Mouse (Mus musculus) thymus, adult 2 months (tissue): ENCODE measurements around the gene Ntmt1. TPM values are rescaled to one million over a fixed set of nuclear protein-coding genes. Genes with fewer than 3 reads are reported as not detected.

Source experiments
- DNase-seq: peaks from one replicate; pipeline ENCODE4 v3.0.0; 2021
- H3K27ac ChIP-seq: fragments of 200-500 bp; 2 replicates; pipeline ENCODE4 v1.5.1; 2012; ENCODE audit warnings: low read length, control low read depth; ENCODE audit not compliant: control insufficient read depth, insufficient read depth
- H3K27me3 ChIP-seq: fragments of 200-500 bp; 2 replicates; pipeline ENCODE4 v1.6.1; 2012; ENCODE audit warnings: mild to moderate bottlenecking, low read length, moderate library complexity, mixed read lengths; ENCODE audit not compliant: control insufficient read depth, insufficient read depth
- H3K36me3 ChIP-seq: fragments of 200-500 bp; 2 replicates; pipeline ENCODE4 v1.6.1; 2012; ENCODE audit warnings: mild to moderate bottlenecking, low read length, moderate library complexity; ENCODE audit not compliant: control insufficient read depth, insufficient read depth
- H3K4me1 ChIP-seq: fragments of 200-500 bp; replicated peaks from 2 replicates; pipeline ENCODE4 v1.6.1; 2012; ENCODE audit warnings: low read length; ENCODE audit not compliant: control insufficient read depth, insufficient read depth
- H3K4me3 ChIP-seq: fragments of 200-500 bp; 2 replicates; pipeline ENCODE4 v1.5.1; 2012; ENCODE audit warnings: mild to moderate bottlenecking, low read length, control low read depth, moderate library complexity; ENCODE audit not compliant: control insufficient read depth, insufficient read depth
- CTCF ChIP-seq: fragments of 200-500 bp; IDR thresholded peaks from 2 replicates; pipeline ENCODE4 v1.5.1; 2012; ENCODE audit warnings: mild to moderate bottlenecking, control low read depth, low read length, moderate library complexity, borderline replicate concordance; ENCODE audit not compliant: control insufficient read depth, poor library complexity, insufficient read depth; ENCODE audit errors: extremely low read depth
- POLR2A ChIP-seq: fragments of 200-500 bp; IDR thresholded peaks from 2 replicates; pipeline ENCODE4 v1.6.1; 2012; ENCODE audit warnings: mild to moderate bottlenecking, low read length, control low read depth, moderate library complexity; ENCODE audit not compliant: control insufficient read depth, poor library complexity, insufficient read depth; ENCODE audit errors: extremely low read depth
- WGBS: fragments of 180-500 bp; shearing (Covaris S2); methylation state at CpG from one replicate; pipeline ENCODE4 v1.1.7; 2018; 5-methylcytosine and 5-hydroxymethylcytosine counted together
- polyA plus RNA-seq: library from polyadenylated mRNA; depleted of rRNA; stranded (reverse); fragments of >200 nt; gene quantifications from 2 replicates; pipeline ENCODE4 v1.2.3, GENCODE M21; 2012

Gene Ntmt1
- polyA plus RNA-seq, 1 experiment: 33.9 TPM

- DNase-seq: no peak
- no peak overlapping the region for H3K4me3 ChIP-seq
- H3K4me1 ChIP-seq: peaks cover 10% of the 10 kb centered on the region; the same call in 1 of the 2 replicates
- TF ChIP-seq POLR2A (no peak), CTCF (no peak)
- H3K27ac ChIP-seq: no peak overlapping the region
- H3K36me3 ChIP-seq: no peaks in the 10 kb centered on the region
- H3K27me3 ChIP-seq: peaks cover 17% of the 10 kb centered on the region; the same call in 1 of the 2 replicates
- 40% methylated on average over 15 of the region's 15 CpGs for WGBS
Measured at GRCm38 (mm10) chr2:30772581-30773312, 34.9 kb upstream of the Ntmt1 start.

GRCm38 (mm10) chr2:30773313-30774005 lies 34.2 kb upstream of the Ntmt1 start:
- 84% methylated on average over 8 of the region's 8 CpGs for WGBS
- no peak for TF ChIP-seq CTCF
- no peak for TF ChIP-seq POLR2A
- H3K27me3 ChIP-seq: peaks cover 17% of the 10 kb centered on the region; the same call in 1 of the 2 replicates
- no peak overlapping the region for H3K27ac ChIP-seq
- DNase-seq: no peak
- H3K4me3 ChIP-seq: no peak overlapping the region
- peaks cover 10% of the 10 kb centered on the region; the same call in 1 of the 2 replicates for H3K4me1 ChIP-seq
- no peaks in the 10 kb centered on the region for H3K36me3 ChIP-seq

DNA sequence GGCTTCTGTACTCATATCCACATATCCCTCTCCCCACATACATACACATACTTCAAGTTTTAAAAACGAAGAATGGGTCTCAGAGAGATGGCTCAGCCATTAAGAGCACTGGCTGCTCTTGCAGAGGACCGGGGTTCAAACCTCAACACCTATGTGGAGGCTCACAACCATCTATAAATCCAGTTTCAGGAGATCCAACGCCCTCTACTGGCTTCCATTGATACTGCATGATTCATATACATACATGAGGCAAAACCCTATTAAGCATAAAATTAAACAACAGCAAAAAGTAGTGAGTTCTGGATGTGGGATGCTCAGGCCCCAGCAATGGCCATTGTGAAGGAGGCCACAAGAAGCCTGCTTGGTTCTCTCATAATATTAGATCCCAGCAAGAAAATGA lies 31.7 kb upstream of the Ntmt1 start:
- DNase-seq: no peak
- H3K27me3 ChIP-seq: peaks cover 13% of the 10 kb centered on the region; the same call in 1 of the 2 replicates
- H3K27ac ChIP-seq: no peak overlapping the region
- no peak overlapping the region for H3K4me3 ChIP-seq
- WGBS: 54% methylated on average over 3 of the region's 3 CpGs
- TF ChIP-seq POLR2A: no peak
- no peak for TF ChIP-seq CTCF
- H3K4me1 ChIP-seq: peaks cover 10% of the 10 kb centered on the region; the same call in 1 of the 2 replicates
- no peaks in the 10 kb centered on the region for H3K36me3 ChIP-seq

GRCm38 (mm10) chr2:30777266-30777665 lies 30.4 kb upstream of the Ntmt1 start:
- H3K27ac ChIP-seq: no peak overlapping the region
- DNase-seq: no peak
- 98% methylated on average over 3 of the region's 3 CpGs for WGBS
- TF ChIP-seq CTCF (no peak), POLR2A (no peak)
- H3K27me3 ChIP-seq: no peaks in the 10 kb centered on the region; the same call in 1 of the 2 replicates
- no peaks in the 10 kb centered on the region for H3K4me1 ChIP-seq
- no peaks in the 10 kb centered on the region for H3K36me3 ChIP-seq
- no peak overlapping the region for H3K4me3 ChIP-seq

DNA sequence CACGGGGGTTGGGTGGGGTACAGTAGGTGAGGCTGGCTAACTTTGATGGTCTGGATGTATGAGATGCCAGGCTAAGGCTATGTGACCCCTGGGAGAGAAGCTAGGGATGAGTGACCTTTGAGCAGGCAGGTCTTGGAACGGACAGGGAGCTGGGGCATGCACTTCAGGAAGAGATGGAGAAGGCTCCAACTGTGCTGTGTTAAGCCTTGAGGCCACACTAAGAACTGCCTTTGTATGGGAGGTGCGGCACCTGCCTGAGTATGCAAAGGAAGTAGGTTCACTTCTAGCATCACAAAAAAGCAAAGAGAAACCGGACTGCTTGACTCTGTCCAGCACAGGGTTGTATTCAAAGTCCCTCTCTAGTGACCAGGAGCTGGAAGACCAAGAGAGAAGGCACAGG lies 29.4 kb upstream of the Ntmt1 start:
- WGBS: 96% methylated on average over 4 of the region's 4 CpGs
- Histone ChIP-seq H3K27ac (no peak overlapping the region), H3K27me3 (no peaks in the 10 kb centered on the region; the same call in 1 of the 2 replicates), H3K36me3 (no peaks in the 10 kb centered on the region), H3K4me1 (peaks cover 3% of the 10 kb centered on the region; the same call in 1 of the 2 replicates), H3K4me3 (no peak overlapping the region)
- TF ChIP-seq CTCF: no peak
- no peak for TF ChIP-seq POLR2A
- no peak for DNase-seq

DNA sequence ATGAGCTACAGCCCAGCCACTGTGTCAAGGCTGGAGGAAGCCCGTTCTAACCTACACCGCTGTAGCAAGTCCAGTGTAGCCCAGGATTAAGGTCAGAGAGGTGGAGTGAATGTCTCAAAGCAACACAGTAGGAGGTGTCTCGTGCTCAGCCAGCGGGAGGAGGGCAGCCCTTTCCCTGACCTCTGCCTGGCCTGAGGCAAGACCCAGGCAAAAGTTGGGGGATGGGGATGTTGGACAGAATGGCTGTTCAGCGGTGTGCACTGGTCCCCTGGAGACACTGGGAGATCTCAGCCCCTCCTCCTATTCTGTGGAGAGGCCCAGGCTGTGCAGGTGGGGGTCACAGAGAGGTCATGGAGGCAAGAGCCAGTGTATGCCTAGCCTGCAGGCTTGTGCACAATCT lies 28.4 kb upstream of the Ntmt1 start:
- TF ChIP-seq CTCF: no peak
- no peak for TF ChIP-seq POLR2A
- no peaks in the 10 kb centered on the region for H3K27me3 ChIP-seq
- H3K36me3 ChIP-seq: no peaks in the 10 kb centered on the region
- WGBS: 79% methylated on average over 5 of the region's 5 CpGs
- no peak for DNase-seq
- H3K27ac ChIP-seq: no peak overlapping the region
- H3K4me1 ChIP-seq: peaks cover 10% of the 10 kb centered on the region
- no peak overlapping the region for H3K4me3 ChIP-seq
